Mouse (Mus musculus) liver, embryonic 12.5 days (tissue): ENCODE results near the gene Upf1. TPM values are rescaled to one million over a fixed set of nuclear protein-coding genes. Genes with fewer than 3 reads are reported as not detected.

Experiments used
- ATAC-seq: fragments of 200-750 bp; cut with Nextera tagmentation; 2 replicates; pipeline ENCODE4 v1.8.0; 2017; ENCODE audit warnings: moderate number of reproducible peaks, mild to moderate bottlenecking, moderate library complexity
- H3K27ac ChIP-seq: fragments of 300-500 bp; sonication (generic); 2 replicates; pipeline ENCODE4 v1.5.1; 2016; ENCODE audit warnings: mild to moderate bottlenecking
- H3K27me3 ChIP-seq: fragments of 300-500 bp; sonication (generic); replicated peaks from 2 replicates; pipeline ENCODE4 v1.6.1; 2016; ENCODE audit warnings: mild to moderate bottlenecking, moderate library complexity
- H3K36me3 ChIP-seq: fragments of 300-500 bp; sonication (generic); 2 replicates; pipeline ENCODE4 v1.6.1; 2016; ENCODE audit warnings: mild to moderate bottlenecking, moderate library complexity
- H3K4me1 ChIP-seq: fragments of 300-500 bp; sonication (generic); 2 replicates; pipeline ENCODE4 v1.6.1; 2016
- H3K4me2 ChIP-seq: fragments of 300-500 bp; sonication (generic); 2 replicates; pipeline ENCODE4 v1.6.1; 2016; ENCODE audit warnings: mild to moderate bottlenecking, moderate library complexity
- H3K4me3 ChIP-seq: fragments of 300-500 bp; sonication (generic); 2 replicates; pipeline ENCODE4 v1.5.1; 2016; ENCODE audit warnings: mild to moderate bottlenecking, moderate library complexity
- H3K9ac ChIP-seq: fragments of 300-500 bp; sonication (generic); 2 replicates; pipeline ENCODE4 v1.6.1; 2016; ENCODE audit warnings: mild to moderate bottlenecking, moderate library complexity
- H3K9me3 ChIP-seq: fragments of 300-500 bp; sonication (generic); replicated peaks from 2 replicates; pipeline ENCODE4 v1.6.1; 2016; ENCODE audit warnings: mild to moderate bottlenecking, moderate library complexity
- WGBS: fragments of 180-500 bp; shearing (Covaris S2); methylation state at CpG from one replicate; pipeline ENCODE4 v1.1.7; 2016; ENCODE audit not compliant: insufficient replicate concordance; 5-methylcytosine and 5-hydroxymethylcytosine counted together
- polyA plus RNA-seq: library from polyadenylated mRNA; unstranded; fragments of >200 nt; fragmentation: Nextera tagmentation; extraction: Ambion mirVana; gene quantifications from 2 replicates; pipeline ENCODE4 v1.2.1, GENCODE M21; 2016

Gene Upf1
- polyA plus RNA-seq, 1 experiment from 2014 or later, result 30.5 TPM

GRCm38 (mm10) chr8:70332878-70333202, 20.2 kb downstream of the Upf1 start:
- Histone ChIP-seq H3K4me2 (no peak overlapping the region), H3K4me3 (no peak overlapping the region), H3K27ac (no peak overlapping the region), H3K4me1 (peaks cover 46% of the 10 kb centered on the region), H3K9ac (no peak overlapping the region), H3K36me3 (peaks cover 74% of the 10 kb centered on the region), H3K27me3 (peaks cover 18% of the 10 kb centered on the region), H3K9me3 (no peaks in the 10 kb centered on the region)
- no peak for ATAC-seq
- WGBS, result 90% methylated on average over 6 of the region's 6 CpGs

- H3K9ac ChIP-seq, result no peak overlapping the region
- no peaks in the 10 kb centered on the region for H3K9me3 ChIP-seq
- H3K27me3 ChIP-seq, result peaks cover 18% of the 10 kb centered on the region
- H3K4me3 ChIP-seq, result no peak overlapping the region
- WGBS, result 53% methylated on average over 41 of the region's 41 CpGs
- ATAC-seq, result peak; percentile 28; the same call in 1 of the 2 replicates
- peaks cover 69% of the 10 kb centered on the region for H3K36me3 ChIP-seq
- H3K27ac ChIP-seq, result no peak overlapping the region
- H3K4me1 ChIP-seq, result peaks cover 51% of the 10 kb centered on the region
- H3K4me2 ChIP-seq, result no peak overlapping the region
Measured at GRCm38 (mm10) chr8:70332070-70332877, 20.8 kb downstream of the Upf1 start.

- Histone ChIP-seq H3K4me1 (peaks cover 55% of the 10 kb centered on the region), H3K4me3 (0 out of 2 replicates have a peak overlapping the region, but pooled peaks have one; percentile 1), H3K36me3 (peaks cover 61% of the 10 kb centered on the region), H3K9me3 (no peaks in the 10 kb centered on the region), H3K27ac (no peak overlapping the region), H3K9ac (no peak overlapping the region), H3K4me2 (no peak overlapping the region), H3K27me3 (peaks cover 18% of the 10 kb centered on the region)
- ATAC-seq, result no peak
- WGBS, result 90% methylated on average over 19 of the region's 19 CpGs
Measured at GRCm38 (mm10) chr8:70331526-70331925, 21.6 kb downstream of the Upf1 start.

- Histone ChIP-seq H3K9ac (no peak overlapping the region), H3K4me1 (peaks cover 55% of the 10 kb centered on the region), H3K36me3 (peaks cover 55% of the 10 kb centered on the region), H3K27ac (no peak overlapping the region), H3K4me3 (peak overlapping the region; percentile 1; the same call in 1 of the 2 replicates), H3K4me2 (peak overlapping the region; percentile 43), H3K27me3 (peaks cover 18% of the 10 kb centered on the region), H3K9me3 (no peaks in the 10 kb centered on the region)
- peak; percentile 48 for ATAC-seq
- WGBS, result 54% methylated on average over 53 of the region's 53 CpGs
Measured at GRCm38 (mm10) chr8:70330741-70331364, 22.2 kb downstream of the Upf1 start.

GRCm38 (mm10) chr8:70329835-70330740, 23.0 kb downstream of the Upf1 start:
- ATAC-seq, result peak; percentile 8; the same call in 1 of the 2 replicates
- H3K27me3 ChIP-seq, result peaks cover 18% of the 10 kb centered on the region
- H3K27ac ChIP-seq, result no peak overlapping the region
- no peak overlapping the region; the same call in 1 of the 2 replicates for H3K9ac ChIP-seq
- peak overlapping the region; percentile 43 for H3K4me2 ChIP-seq
- peaks cover 47% of the 10 kb centered on the region for H3K36me3 ChIP-seq
- WGBS, result 26% methylated on average over 45 of the region's 45 CpGs
- H3K9me3 ChIP-seq, result no peaks in the 10 kb centered on the region
- peak overlapping the region; percentile 1; the same call in 1 of the 2 replicates for H3K4me3 ChIP-seq
- peaks cover 58% of the 10 kb centered on the region for H3K4me1 ChIP-seq

- no peak for ATAC-seq
- peaks cover 58% of the 10 kb centered on the region for H3K4me1 ChIP-seq
Measured at GRCm38 (mm10) chr8:70329124-70329834, 23.8 kb downstream of the Upf1 start, which contains the start of gene Gdf1. Gdf1 (plus strand) TSS chr8:70329817.

GRCm38 (mm10) chr8:70327512-70327911, 25.6 kb downstream of the Upf1 start:
- ATAC-seq, result peak; percentile 81
- 60% methylated on average over 6 of the region's 6 CpGs for WGBS
- peaks cover 21% of the 10 kb centered on the region for H3K36me3 ChIP-seq

More at GRCm38 (mm10) chr8:70329124-70329834, 23.8 kb downstream of the Upf1 start, which contains the start of gene Gdf1:
- no peaks in the 10 kb centered on the region for H3K9me3 ChIP-seq
- peaks cover 18% of the 10 kb centered on the region for H3K27me3 ChIP-seq
- H3K36me3 ChIP-seq, result peaks cover 39% of the 10 kb centered on the region
- H3K27ac ChIP-seq, result peak within 1 kb of the TSS; percentile 92
- H3K4me3 ChIP-seq, result peak within 1 kb of the TSS; percentile 1; the same call in 1 of the 2 replicates
- 42% methylated on average over 14 of the region's 14 CpGs for WGBS
- peak within 1 kb of the TSS; percentile 43 for H3K4me2 ChIP-seq
- H3K9ac ChIP-seq, result no peak within 1 kb of the TSS; the same call in 1 of the 2 replicates

GRCm38 (mm10) chr8:70323716-70324115, 29.4 kb downstream of the Upf1 start:
- Histone ChIP-seq H3K9me3 (no peaks in the 10 kb centered on the region), H3K27ac (no peak overlapping the region), H3K27me3 (peaks cover 15% of the 10 kb centered on the region), H3K36me3 (no peaks in the 10 kb centered on the region), H3K4me3 (no peak overlapping the region), H3K4me1 (peaks cover 22% of the 10 kb centered on the region), H3K9ac (no peak overlapping the region), H3K4me2 (no peak overlapping the region)
- no peak for ATAC-seq
- WGBS, result 78% methylated on average over 3 of the region's 3 CpGs

More at GRCm38 (mm10) chr8:70327512-70327911, 25.6 kb downstream of the Upf1 start:
- Histone ChIP-seq H3K27me3 (peaks cover 23% of the 10 kb centered on the region), H3K4me2 (peak overlapping the region; percentile 19), H3K9me3 (no peaks in the 10 kb centered on the region), H3K4me3 (no peak overlapping the region), H3K9ac (peak overlapping the region; percentile 40), H3K4me1 (peaks cover 57% of the 10 kb centered on the region), H3K27ac (peak overlapping the region; percentile 92)

- Histone ChIP-seq H3K4me2 (no peak overlapping the region), H3K4me3 (no peak overlapping the region), H3K9ac (no peak overlapping the region), H3K4me1 (peaks cover 22% of the 10 kb centered on the region), H3K9me3 (no peaks in the 10 kb centered on the region), H3K36me3 (peaks cover 10% of the 10 kb centered on the region), H3K27ac (no peak overlapping the region), H3K27me3 (peaks cover 51% of the 10 kb centered on the region)
- no peak for ATAC-seq
- 60% methylated on average over 5 of the region's 5 CpGs for WGBS
Measured at GRCm38 (mm10) chr8:70317872-70318271, 35.2 kb downstream of the Upf1 start.

- Histone ChIP-seq H3K27ac (no peak overlapping the region), H3K9ac (no peak overlapping the region), H3K9me3 (no peaks in the 10 kb centered on the region), H3K36me3 (peaks cover 21% of the 10 kb centered on the region), H3K4me2 (peak overlapping the region; percentile 86), H3K4me1 (peaks cover 22% of the 10 kb centered on the region), H3K27me3 (peaks cover 51% of the 10 kb centered on the region), H3K4me3 (no peak overlapping the region)
- WGBS, result 24% methylated on average over 15 of the region's 15 CpGs
- 0 out of 2 replicates have a peak, but pooled peaks have one; percentile 14 for ATAC-seq
Measured at GRCm38 (mm10) chr8:70316511-70317504, 36.3 kb downstream of the Upf1 start.
